Mouse (Mus musculus): ENCODE results near the gene Rcbtb2. TPM values are rescaled to one million over a fixed set of nuclear protein-coding genes. Genes with fewer than 3 reads are reported as not detected.
A peak's percentile ranks its signal among the peaks of the same experiment; 100 is the strongest.

Gene Rcbtb2
- total and polyA plus RNA-seq, 2 experiments from 2014 or later, result 47.8 to 57.5 TPM

GRCm38 (mm10) chr14:73231286-73231982 is 108.6 kb downstream of the Rcbtb2 start:
- H3K9ac ChIP-seq (replicated peaks; ENCODE audit: low read depth, low read length), result no peak overlapping the region
- H3K9me3 ChIP-seq (replicated peaks; ENCODE audit: control insufficient read depth, low read length), result no peaks in the 10 kb centered on the region; the same call in 1 of the 2 replicates
- H3K4me2 ChIP-seq (ENCODE audit: low read depth, low read length), result no peak overlapping the region
- H3K36me3 ChIP-seq (replicated peaks; ENCODE audit: control insufficient read depth, insufficient read depth, low read length), result no peaks in the 10 kb centered on the region
- H3K27ac ChIP-seq (ENCODE audit: low read depth), result peak overlapping the region; percentile 9; the same call in 1 of the 2 replicates
- no peaks in the 10 kb centered on the region for H3K27me3 ChIP-seq (ENCODE audit: control insufficient read depth, insufficient read depth, low read length)
- no peak for DNase-seq (ENCODE audit: low spot score)
- H3K4me1 ChIP-seq (ENCODE audit: control insufficient read depth, insufficient read depth), result peaks cover 25% of the 10 kb centered on the region
- no peak overlapping the region for H3K4me3 ChIP-seq (ENCODE audit: low read depth, low read length)
- TF ChIP-seq CTCF (IDR thresholded peaks at IDR 0.05; ENCODE audit: low read depth) (no peak), EP300 (IDR thresholded peaks at IDR 0.05; ENCODE audit: low read depth) (no peak)
- WGBS, result 54% methylated on average over 5 of the region's 5 CpGs
- no peak for ATAC-seq (ENCODE audit: insufficient read depth, low read depth)

- Histone ChIP-seq H3K9me3 (replicated peaks; ENCODE audit: control insufficient read depth, low read length) (no peaks in the 10 kb centered on the region; the same call in 1 of the 2 replicates), H3K4me2 (ENCODE audit: low read depth, low read length) (no peak overlapping the region), H3K4me3 (ENCODE audit: low read depth, low read length) (no peak overlapping the region), H3K27ac (ENCODE audit: low read depth) (peak overlapping the region; percentile 76), H3K9ac (replicated peaks; ENCODE audit: low read depth, low read length) (0 out of 2 replicates have a peak overlapping the region, but pooled peaks have one; percentile 15), H3K27me3 (ENCODE audit: control insufficient read depth, insufficient read depth, low read length) (no peaks in the 10 kb centered on the region), H3K4me1 (ENCODE audit: control insufficient read depth, insufficient read depth) (peaks cover 15% of the 10 kb centered on the region), H3K36me3 (replicated peaks; ENCODE audit: control insufficient read depth, insufficient read depth, low read length) (no peaks in the 10 kb centered on the region)
- TF ChIP-seq EP300 (IDR thresholded peaks at IDR 0.05; ENCODE audit: low read depth), result no peak
- TF ChIP-seq CTCF (IDR thresholded peaks at IDR 0.05; ENCODE audit: low read depth), result no peak
- no peak for DNase-seq (ENCODE audit: low spot score)
- no peak for ATAC-seq (ENCODE audit: insufficient read depth, low read depth)
- 30% methylated on average over 2 of the region's 2 CpGs for WGBS
Measured at GRCm38 (mm10) chr14:73234468-73235031, 111.7 kb downstream of the Rcbtb2 start.

- Histone ChIP-seq H3K9me3 (replicated peaks; ENCODE audit: control insufficient read depth, low read length) (no peaks in the 10 kb centered on the region; the same call in 1 of the 2 replicates), H3K4me3 (ENCODE audit: low read depth, low read length) (peak within 1 kb of the TSS; percentile 70), H3K9ac (replicated peaks; ENCODE audit: low read depth, low read length) (peak within 1 kb of the TSS; percentile 80), H3K4me2 (ENCODE audit: low read depth, low read length) (peak within 1 kb of the TSS; percentile 61), H3K27me3 (ENCODE audit: control insufficient read depth, insufficient read depth, low read length) (no peaks in the 10 kb centered on the region), H3K27ac (ENCODE audit: low read depth) (peak within 1 kb of the TSS; percentile 90), H3K36me3 (replicated peaks; ENCODE audit: control insufficient read depth, insufficient read depth, low read length) (peaks cover 6% of the 10 kb centered on the region; the same call in 1 of the 2 replicates), H3K4me1 (ENCODE audit: control insufficient read depth, insufficient read depth) (peaks cover 19% of the 10 kb centered on the region)
- TF ChIP-seq CTCF (IDR thresholded peaks at IDR 0.05; ENCODE audit: low read depth) (no peak), EP300 (IDR thresholded peaks at IDR 0.05; ENCODE audit: low read depth) (no peak)
- under 1% methylated on average over 19 of the region's 19 CpGs for WGBS
- ATAC-seq (ENCODE audit: insufficient read depth, low read depth) (peak; percentile 85), DNase-seq (ENCODE audit: low spot score) (peak; percentile 88)
Measured at GRCm38 (mm10) chr14:73237848-73238321, 115.0 kb downstream of the Rcbtb2 start, which contains the start of gene Lpar6. Lpar6 (plus strand) TSS chr14:73237895.

- under 1% methylated on average over 20 of the region's 20 CpGs for WGBS
- DNase-seq (ENCODE audit: low spot score) (peak; percentile 70), ATAC-seq (ENCODE audit: insufficient read depth, low read depth) (peak; percentile 77)
- peaks cover 19% of the 10 kb centered on the region for H3K4me1 ChIP-seq (ENCODE audit: control insufficient read depth, insufficient read depth)
- H3K4me3 ChIP-seq (ENCODE audit: low read depth, low read length), result peak overlapping the region; percentile 70
- H3K4me2 ChIP-seq (ENCODE audit: low read depth, low read length), result peak overlapping the region; percentile 61
- no peaks in the 10 kb centered on the region; the same call in 1 of the 2 replicates for H3K9me3 ChIP-seq (replicated peaks; ENCODE audit: control insufficient read depth, low read length)
- TF ChIP-seq CTCF (IDR thresholded peaks at IDR 0.05; ENCODE audit: low read depth) (no peak), EP300 (IDR thresholded peaks at IDR 0.05; ENCODE audit: low read depth) (no peak)
- peaks cover 6% of the 10 kb centered on the region; the same call in 1 of the 2 replicates for H3K36me3 ChIP-seq (replicated peaks; ENCODE audit: control insufficient read depth, insufficient read depth, low read length)
- H3K27me3 ChIP-seq (ENCODE audit: control insufficient read depth, insufficient read depth, low read length), result no peaks in the 10 kb centered on the region
- peak overlapping the region; percentile 90 for H3K27ac ChIP-seq (ENCODE audit: low read depth)
- H3K9ac ChIP-seq (replicated peaks; ENCODE audit: low read depth, low read length), result peak overlapping the region; percentile 80
Measured at GRCm38 (mm10) chr14:73238498-73239250, 115.8 kb downstream of the Rcbtb2 start.

GRCm38 (mm10) chr14:73239291-73239690 is 116.5 kb downstream of the Rcbtb2 start:
- peak overlapping the region; percentile 61 for H3K4me2 ChIP-seq (ENCODE audit: low read depth, low read length)
- H3K4me3 ChIP-seq (ENCODE audit: low read depth, low read length), result peak overlapping the region; percentile 70
- WGBS, result 0% methylated on average over 6 of the region's 6 CpGs
- H3K27ac ChIP-seq (ENCODE audit: low read depth), result peak overlapping the region; percentile 90
- peak overlapping the region; percentile 80 for H3K9ac ChIP-seq (replicated peaks; ENCODE audit: low read depth, low read length)
- H3K27me3 ChIP-seq (ENCODE audit: control insufficient read depth, insufficient read depth, low read length), result no peaks in the 10 kb centered on the region
- ATAC-seq (ENCODE audit: insufficient read depth, low read depth) (peak; percentile 45; the same call in 1 of the 2 replicates), DNase-seq (ENCODE audit: low spot score) (peak; percentile 52)
- H3K36me3 ChIP-seq (replicated peaks; ENCODE audit: control insufficient read depth, insufficient read depth, low read length), result peaks cover 6% of the 10 kb centered on the region; the same call in 1 of the 2 replicates
- H3K4me1 ChIP-seq (ENCODE audit: control insufficient read depth, insufficient read depth), result peaks cover 19% of the 10 kb centered on the region
- no peaks in the 10 kb centered on the region; the same call in 1 of the 2 replicates for H3K9me3 ChIP-seq (replicated peaks; ENCODE audit: control insufficient read depth, low read length)
- TF ChIP-seq EP300 (IDR thresholded peaks at IDR 0.05; ENCODE audit: low read depth), result no peak
- TF ChIP-seq CTCF (IDR thresholded peaks at IDR 0.05; ENCODE audit: low read depth), result no peak

Measured in heart, postnatal 0 days (tissue).